Mouse (Mus musculus): Measurements from ENCODE around the gene Cdc42ep4. TPM values are rescaled to one million over a fixed set of nuclear protein-coding genes. Genes with fewer than 3 reads are reported as not detected.

Cdc42ep4 gene
- polyA plus RNA-seq, 1 experiment from 2014 or later, result 60.4 TPM

- H3K27ac ChIP-seq (ENCODE audit: low read depth, low read length), result no peak overlapping the region
- H3K9me3 ChIP-seq (ENCODE audit: control insufficient read depth, low read length), result no peaks in the 10 kb centered on the region
- no peak for DNase-seq (ENCODE audit: low spot score, missing footprints)
- no peak overlapping the region for H3K4me2 ChIP-seq
- no peaks in the 10 kb centered on the region for H3K36me3 ChIP-seq (ENCODE audit: control insufficient read depth, insufficient read depth, low read length)
- H3K27me3 ChIP-seq (ENCODE audit: control insufficient read depth, insufficient read depth, low read length), result no peaks in the 10 kb centered on the region
- whole genome bisulfite sequencing, result 76% methylated on average over 2 of the region's 2 CpGs
- no peak overlapping the region for H3K4me3 ChIP-seq (ENCODE audit: low read depth, low read length)
- ATAC-seq (ENCODE audit: low FRiP score), result no peak
- peaks cover 50% of the 10 kb centered on the region for H3K4me1 ChIP-seq (ENCODE audit: control insufficient read depth, insufficient read depth, low read length)
- no peak overlapping the region for H3K9ac ChIP-seq (ENCODE audit: low read length)
These were observed 36.6 kb upstream of the Cdc42ep4 start for GRCm38 (mm10) chr11:113788183-113788789.

DNA sequence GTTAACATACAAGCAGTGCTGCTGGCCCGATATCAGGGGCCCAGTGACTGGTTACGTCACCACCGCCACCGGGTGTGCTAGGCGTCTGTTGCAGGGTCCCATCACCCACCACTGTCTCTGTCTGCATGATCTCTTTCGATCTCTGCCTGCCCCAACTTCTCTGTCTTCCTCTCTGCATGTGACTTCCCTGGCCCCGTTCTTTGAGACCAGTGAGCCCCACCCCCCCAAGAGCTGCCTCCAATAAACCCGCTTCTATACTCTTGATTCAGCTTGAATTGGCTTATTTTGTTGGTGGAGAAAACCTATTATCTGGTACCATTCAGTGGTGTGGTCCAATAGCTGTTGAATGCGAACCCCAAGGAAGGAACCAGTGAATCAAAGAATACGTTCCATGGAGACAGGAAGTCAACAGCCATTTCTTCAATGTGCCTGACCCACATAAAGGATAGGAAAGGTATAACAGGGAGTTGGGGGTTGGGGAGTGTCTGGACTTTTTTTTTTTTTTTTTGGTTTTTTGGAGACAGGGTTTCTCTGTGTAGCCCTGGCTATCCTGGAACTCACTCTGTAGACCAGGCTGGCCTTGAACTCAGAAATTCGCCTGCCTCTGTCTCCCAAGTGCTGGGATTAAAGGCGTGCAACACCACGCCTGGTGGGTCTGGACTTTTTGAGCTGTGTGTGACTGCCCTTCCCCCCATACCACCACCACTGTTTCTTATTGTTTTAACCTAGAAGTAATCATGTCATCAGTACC lies 35.9 kb upstream of the Cdc42ep4 start:
- Histone ChIP-seq H3K9me3 (ENCODE audit: control insufficient read depth, low read length) (no peaks in the 10 kb centered on the region), H3K27me3 (ENCODE audit: control insufficient read depth, insufficient read depth, low read length) (no peaks in the 10 kb centered on the region), H3K4me2 (no peak overlapping the region), H3K27ac (ENCODE audit: low read depth, low read length) (peak overlapping the region; percentile 96; the same call in 1 of the 2 replicates), H3K4me1 (ENCODE audit: control insufficient read depth, insufficient read depth, low read length) (peaks cover 50% of the 10 kb centered on the region), H3K9ac (ENCODE audit: low read length) (no peak overlapping the region), H3K36me3 (ENCODE audit: control insufficient read depth, insufficient read depth, low read length) (no peaks in the 10 kb centered on the region), H3K4me3 (ENCODE audit: low read depth, low read length) (no peak overlapping the region)
- DNase-seq (ENCODE audit: low spot score, missing footprints) (no peak), ATAC-seq (ENCODE audit: low FRiP score) (no peak)
- 78% methylated on average over 13 of the region's 13 CpGs for WGBS

- H3K4me3 ChIP-seq (ENCODE audit: low read depth, low read length), result no peak overlapping the region
- H3K9me3 ChIP-seq (ENCODE audit: control insufficient read depth, low read length), result no peaks in the 10 kb centered on the region
- DNase-seq (ENCODE audit: low spot score, missing footprints) (no peak), ATAC-seq (ENCODE audit: low FRiP score) (no peak)
- peak overlapping the region; percentile 40 for H3K4me2 ChIP-seq
- WGBS, result 88% methylated on average over 11 of the region's 11 CpGs
- H3K9ac ChIP-seq (ENCODE audit: low read length), result no peak overlapping the region; the same call in 1 of the 2 replicates
- peak overlapping the region; percentile 96 for H3K27ac ChIP-seq (ENCODE audit: low read depth, low read length)
- peaks cover 45% of the 10 kb centered on the region for H3K4me1 ChIP-seq (ENCODE audit: control insufficient read depth, insufficient read depth, low read length)
- H3K27me3 ChIP-seq (ENCODE audit: control insufficient read depth, insufficient read depth, low read length), result no peaks in the 10 kb centered on the region
- H3K36me3 ChIP-seq (ENCODE audit: control insufficient read depth, insufficient read depth, low read length), result no peaks in the 10 kb centered on the region
These were observed 35.3 kb upstream of the Cdc42ep4 start for GRCm38 (mm10) chr11:113787009-113787408.

- no peaks in the 10 kb centered on the region for H3K27me3 ChIP-seq (ENCODE audit: control insufficient read depth, insufficient read depth, low read length)
- ATAC-seq (ENCODE audit: low FRiP score) (no peak; the same call in 1 of the 2 replicates), DNase-seq (ENCODE audit: low spot score, missing footprints) (peak; percentile 93)
- peak overlapping the region; percentile 48 for H3K9ac ChIP-seq (ENCODE audit: low read length)
- H3K4me1 ChIP-seq (ENCODE audit: control insufficient read depth, insufficient read depth, low read length), result peaks cover 39% of the 10 kb centered on the region
- peak overlapping the region; percentile 40 for H3K4me2 ChIP-seq
- WGBS, result 41% methylated on average over 4 of the region's 4 CpGs
- peak overlapping the region; percentile 96 for H3K27ac ChIP-seq (ENCODE audit: low read depth, low read length)
- peak overlapping the region; percentile 15; the same call in 1 of the 2 replicates for H3K4me3 ChIP-seq (ENCODE audit: low read depth, low read length)
- H3K36me3 ChIP-seq (ENCODE audit: control insufficient read depth, insufficient read depth, low read length), result no peaks in the 10 kb centered on the region
- H3K9me3 ChIP-seq (ENCODE audit: control insufficient read depth, low read length), result no peaks in the 10 kb centered on the region
These were observed 34.7 kb upstream of the Cdc42ep4 start for GRCm38 (mm10) chr11:113786395-113786794.

DNA sequence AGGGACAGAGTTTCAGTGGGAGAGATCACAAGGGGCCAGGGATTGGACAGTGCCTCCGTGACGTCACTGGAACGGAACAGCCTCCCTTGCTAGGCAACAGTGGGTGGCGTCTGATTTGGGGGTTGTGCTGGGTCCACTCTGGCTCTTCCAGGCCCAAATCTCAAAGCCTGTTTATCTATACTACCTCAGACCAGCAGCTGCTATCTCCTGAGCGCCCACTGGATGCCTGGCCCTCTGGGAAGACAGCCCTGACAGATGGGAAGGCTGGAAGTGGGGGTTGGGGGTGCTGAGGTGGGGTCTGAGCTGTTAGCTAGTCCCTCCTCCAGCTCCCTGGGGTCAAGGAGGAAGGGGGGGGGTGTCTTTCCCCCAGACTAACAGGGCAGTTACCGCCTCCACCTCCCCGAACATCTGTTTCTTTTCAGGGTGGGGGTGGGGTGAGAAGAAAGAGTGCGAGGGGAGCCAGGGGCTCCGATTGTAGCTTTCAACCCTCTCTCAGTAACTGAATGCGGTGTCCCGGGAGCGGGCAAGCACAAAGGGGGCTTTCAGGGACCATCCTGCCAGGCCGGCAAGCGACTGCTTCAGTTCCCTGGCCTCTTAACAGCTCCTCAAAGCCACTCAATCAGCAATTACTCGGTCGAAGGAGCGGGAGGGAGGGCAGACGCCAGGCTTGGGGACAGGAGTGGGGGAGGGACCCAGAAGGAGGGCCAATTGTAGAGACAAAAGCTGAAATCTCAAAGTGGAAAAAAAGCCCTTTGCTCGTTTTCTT lies 33.9 kb upstream of the Cdc42ep4 start:
- DNase-seq (ENCODE audit: low spot score, missing footprints), result peak; percentile 98
- peak; percentile 92 for ATAC-seq (ENCODE audit: low FRiP score)
- H3K36me3 ChIP-seq (ENCODE audit: control insufficient read depth, insufficient read depth, low read length), result no peaks in the 10 kb centered on the region
- peak overlapping the region; percentile 40 for H3K4me2 ChIP-seq
- peaks cover 36% of the 10 kb centered on the region for H3K4me1 ChIP-seq (ENCODE audit: control insufficient read depth, insufficient read depth, low read length)
- peak overlapping the region; percentile 48 for H3K9ac ChIP-seq (ENCODE audit: low read length)
- H3K27ac ChIP-seq (ENCODE audit: low read depth, low read length), result peak overlapping the region; percentile 96
- H3K4me3 ChIP-seq (ENCODE audit: low read depth, low read length), result peak overlapping the region; percentile 15; the same call in 1 of the 2 replicates
- H3K27me3 ChIP-seq (ENCODE audit: control insufficient read depth, insufficient read depth, low read length), result no peaks in the 10 kb centered on the region
- WGBS, result 1% methylated on average over 19 of the region's 19 CpGs
- H3K9me3 ChIP-seq (ENCODE audit: control insufficient read depth, low read length), result no peaks in the 10 kb centered on the region

- H3K27ac ChIP-seq (ENCODE audit: low read depth, low read length), result peak overlapping the region; percentile 96
- no peaks in the 10 kb centered on the region for H3K27me3 ChIP-seq (ENCODE audit: control insufficient read depth, insufficient read depth, low read length)
- no peaks in the 10 kb centered on the region for H3K36me3 ChIP-seq (ENCODE audit: control insufficient read depth, insufficient read depth, low read length)
- peak overlapping the region; percentile 48 for H3K9ac ChIP-seq (ENCODE audit: low read length)
- peak overlapping the region; percentile 40; the same call in 1 of the 2 replicates for H3K4me2 ChIP-seq
- peaks cover 42% of the 10 kb centered on the region for H3K4me1 ChIP-seq (ENCODE audit: control insufficient read depth, insufficient read depth, low read length)
- DNase-seq (ENCODE audit: low spot score, missing footprints) (peak; percentile 94), ATAC-seq (ENCODE audit: low FRiP score) (peak; percentile 12; the same call in 1 of the 2 replicates)
- no peak overlapping the region for H3K4me3 ChIP-seq (ENCODE audit: low read depth, low read length)
- no peaks in the 10 kb centered on the region for H3K9me3 ChIP-seq (ENCODE audit: control insufficient read depth, low read length)
- 18% methylated on average over 2 of the region's 2 CpGs for WGBS
These were observed 33.1 kb upstream of the Cdc42ep4 start for GRCm38 (mm10) chr11:113784656-113785396.

GRCm38 (mm10) chr11:113782496-113782895 lies 30.8 kb upstream of the Cdc42ep4 start:
- Histone ChIP-seq H3K27me3 (ENCODE audit: control insufficient read depth, insufficient read depth, low read length) (no peaks in the 10 kb centered on the region), H3K9ac (ENCODE audit: low read length) (no peak overlapping the region), H3K9me3 (ENCODE audit: control insufficient read depth, low read length) (no peaks in the 10 kb centered on the region), H3K36me3 (ENCODE audit: control insufficient read depth, insufficient read depth, low read length) (no peaks in the 10 kb centered on the region), H3K4me2 (no peak overlapping the region), H3K4me1 (ENCODE audit: control insufficient read depth, insufficient read depth, low read length) (peaks cover 48% of the 10 kb centered on the region), H3K4me3 (ENCODE audit: low read depth, low read length) (no peak overlapping the region), H3K27ac (ENCODE audit: low read depth, low read length) (no peak overlapping the region)
- DNase-seq (ENCODE audit: low spot score, missing footprints) (no peak), ATAC-seq (ENCODE audit: low FRiP score) (no peak)
- 96% methylated on average over 2 of the region's 2 CpGs for WGBS

- H3K27ac ChIP-seq (ENCODE audit: low read depth, low read length), result no peak overlapping the region
- H3K27me3 ChIP-seq (ENCODE audit: control insufficient read depth, insufficient read depth, low read length), result no peaks in the 10 kb centered on the region
- no peaks in the 10 kb centered on the region for H3K9me3 ChIP-seq (ENCODE audit: control insufficient read depth, low read length)
- no peak overlapping the region for H3K4me2 ChIP-seq
- no peak for ATAC-seq (ENCODE audit: low FRiP score)
- peaks cover 43% of the 10 kb centered on the region for H3K4me1 ChIP-seq (ENCODE audit: control insufficient read depth, insufficient read depth, low read length)
- no peaks in the 10 kb centered on the region for H3K36me3 ChIP-seq (ENCODE audit: control insufficient read depth, insufficient read depth, low read length)
- DNase-seq (ENCODE audit: low spot score, missing footprints), result no peak
- H3K4me3 ChIP-seq (ENCODE audit: low read depth, low read length), result no peak overlapping the region
- H3K9ac ChIP-seq (ENCODE audit: low read length), result no peak overlapping the region
- 78% methylated on average over 2 of the region's 2 CpGs for WGBS
These were observed 30.3 kb upstream of the Cdc42ep4 start for GRCm38 (mm10) chr11:113782006-113782405.

All from midbrain, embryonic 11.5 days (tissue).